Mouse (Mus musculus) layer of hippocampus, adult 18-20 months (tissue): ENCODE measurements at regions not wholly inside any gene's neighbourhood (a gene's known extent, or its start where the extent isn't known, plus 50 kb on each side); places are given as distances from the start of the nearest gene placed in this dataset.

Source experiments
- DNase-seq, 2 experiments: peaks; one replicate each; pipeline ENCODE4 v3.0.0; 2022; ENCODE audit warnings: low spot score in 2 of 2
- microRNA-seq, 2 experiments: library from miRNA; unstranded; fragments of <30 nt; microRNA quantifications; one replicate each; pipeline ENCODE4 v1.2.0; 2021

GRCm38 (mm10) chr13:90642206-90642823, 262.8 kb downstream of the Atp6ap1l start:
- DNase-seq: no peak

Small RNA genes in the stretch of these regions (microRNA-seq; reads per million reads assigned to microRNA genes)
- gene Gm44338: 0 reads per million in 2 experiments
